Mouse (Mus musculus) limb, embryonic 11.5 days (tissue): ENCODE measurements around the gene Dysf. TPM values are rescaled to one million over a fixed set of nuclear protein-coding genes. Genes with fewer than 3 reads are reported as not detected.
A peak's percentile ranks its signal among the peaks of the same experiment; 100 is the strongest.

Experiments
- ATAC-seq: fragments of 200-750 bp; cut with Nextera tagmentation; 2 replicates; pipeline ENCODE4 v1.8.0; 2017; ENCODE audit warnings: low read depth; ENCODE audit not compliant: insufficient number of reproducible peaks, low FRiP score, low TSS enrichment
- DNase-seq: peaks from one replicate; pipeline ENCODE4 v3.0.0-alpha.2; 2015; ENCODE audit warnings: low spot score
- H3K27ac ChIP-seq: fragments of 300-500 bp; sonication (generic); replicated peaks from 2 replicates; pipeline ENCODE4 v1.5.1; 2014; ENCODE audit warnings: low read depth, mild to moderate bottlenecking, low read length
- H3K27me3 ChIP-seq: fragments of 300-500 bp; sonication (generic); 2 replicates; pipeline ENCODE4 v1.6.1; 2014; ENCODE audit warnings: mild to moderate bottlenecking, low read length, mixed read lengths; ENCODE audit not compliant: control insufficient read depth, insufficient read depth
- H3K36me3 ChIP-seq: fragments of 300-500 bp; sonication (generic); 2 replicates; pipeline ENCODE4 v1.6.1; 2014; ENCODE audit warnings: mild to moderate bottlenecking, low read length, moderate library complexity, mixed read lengths; ENCODE audit not compliant: control insufficient read depth, insufficient read depth
- H3K4me1 ChIP-seq: fragments of 300-500 bp; sonication (generic); 2 replicates; pipeline ENCODE4 v1.6.1; 2014; ENCODE audit warnings: low read length, mixed read lengths; ENCODE audit not compliant: control insufficient read depth, insufficient read depth
- H3K4me2 ChIP-seq: fragments of 300-500 bp; sonication (generic); 2 replicates; pipeline ENCODE4 v1.6.1; 2014; ENCODE audit warnings: low read depth, mild to moderate bottlenecking, moderate library complexity; ENCODE audit not compliant: severe bottlenecking
- H3K4me3 ChIP-seq: fragments of 300-500 bp; sonication (generic); 2 replicates; pipeline ENCODE4 v1.5.1; 2014; ENCODE audit warnings: low read depth, low read length
- H3K9ac ChIP-seq: fragments of 300-500 bp; sonication (generic); 2 replicates; pipeline ENCODE4 v1.6.1; 2014; ENCODE audit warnings: mild to moderate bottlenecking, low read length
- H3K9me3 ChIP-seq: fragments of 300-500 bp; sonication (generic); 2 replicates; pipeline ENCODE4 v1.6.1; 2016; ENCODE audit warnings: low read length; ENCODE audit not compliant: control insufficient read depth
- WGBS: fragments of 180-500 bp; shearing (Covaris S2); extraction: QIAGEN DNeasy Blood & Tissue Kit; methylation state at CpG from one replicate; pipeline ENCODE4 v1.1.7; 2014; 5-methylcytosine and 5-hydroxymethylcytosine counted together
- polyA plus RNA-seq: library from polyadenylated mRNA; unstranded; fragments of >200 nt; fragmentation: Nextera tagmentation; extraction: Ambion mirVana; gene quantifications from 2 replicates; pipeline ENCODE4 v1.2.1, GENCODE M21; 2014

The Dysf gene
- polyA plus RNA-seq, 1 experiment from 2014 or later, result 16.7 TPM

DNA sequence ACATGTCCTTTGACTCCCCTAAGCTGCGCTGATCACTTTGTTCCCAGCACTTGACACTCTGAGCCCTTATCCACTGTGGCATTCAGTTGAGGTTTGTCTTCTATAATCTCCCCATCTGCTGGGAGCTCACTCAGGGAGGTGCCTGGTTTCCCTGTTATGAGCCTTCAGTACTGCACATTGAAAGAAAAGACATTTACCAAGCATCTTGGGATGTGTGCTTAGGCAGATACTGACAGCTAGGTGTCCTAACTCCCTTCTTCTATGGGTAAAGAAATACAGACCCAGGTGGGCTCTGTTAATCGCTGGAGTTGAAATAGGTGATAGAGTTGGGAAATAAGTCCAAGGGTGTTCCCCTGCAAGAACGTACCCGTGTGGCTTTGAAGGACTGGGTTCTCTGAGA lies 122.5 kb downstream of the Dysf start:
- no peak for DNase-seq
- 93% methylated on average over 4 of the region's 4 CpGs for WGBS
- Histone ChIP-seq H3K27me3 (no peaks in the 10 kb centered on the region), H3K4me2 (no peak overlapping the region), H3K4me1 (peaks cover 17% of the 10 kb centered on the region), H3K27ac (no peak overlapping the region; the same call in 1 of the 2 replicates), H3K36me3 (no peaks in the 10 kb centered on the region), H3K4me3 (no peak overlapping the region), H3K9me3 (no peaks in the 10 kb centered on the region), H3K9ac (no peak overlapping the region)
- no peak for ATAC-seq

DNA sequence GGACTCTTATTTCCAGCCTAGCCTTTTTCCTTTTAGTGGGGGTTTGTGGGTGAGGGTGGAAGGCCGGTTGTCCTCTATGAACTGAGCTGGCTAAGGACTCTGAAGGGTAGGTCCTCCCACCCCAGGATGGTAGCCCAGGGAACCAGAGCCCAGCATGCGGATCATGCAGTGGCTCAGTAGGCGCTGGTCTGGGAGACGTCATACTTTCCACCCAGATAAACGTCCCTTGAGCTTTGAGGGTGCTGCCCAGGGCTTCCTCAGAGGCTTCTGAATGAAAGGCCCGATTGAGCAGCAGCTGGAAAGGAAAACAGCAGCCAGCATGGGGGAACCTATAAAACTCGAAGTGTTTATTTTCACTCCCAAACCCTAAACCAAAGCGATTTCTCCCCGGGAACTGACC lies 123.1 kb downstream of the Dysf start:
- Histone ChIP-seq H3K27me3 (no peaks in the 10 kb centered on the region), H3K4me1 (peaks cover 17% of the 10 kb centered on the region), H3K4me2 (no peak overlapping the region), H3K4me3 (no peak overlapping the region), H3K36me3 (no peaks in the 10 kb centered on the region), H3K9ac (no peak overlapping the region), H3K27ac (peak overlapping the region; percentile 60), H3K9me3 (no peaks in the 10 kb centered on the region)
- ATAC-seq (no peak), DNase-seq (no peak)
- 44% methylated on average over 9 of the region's 9 CpGs for WGBS

DNA sequence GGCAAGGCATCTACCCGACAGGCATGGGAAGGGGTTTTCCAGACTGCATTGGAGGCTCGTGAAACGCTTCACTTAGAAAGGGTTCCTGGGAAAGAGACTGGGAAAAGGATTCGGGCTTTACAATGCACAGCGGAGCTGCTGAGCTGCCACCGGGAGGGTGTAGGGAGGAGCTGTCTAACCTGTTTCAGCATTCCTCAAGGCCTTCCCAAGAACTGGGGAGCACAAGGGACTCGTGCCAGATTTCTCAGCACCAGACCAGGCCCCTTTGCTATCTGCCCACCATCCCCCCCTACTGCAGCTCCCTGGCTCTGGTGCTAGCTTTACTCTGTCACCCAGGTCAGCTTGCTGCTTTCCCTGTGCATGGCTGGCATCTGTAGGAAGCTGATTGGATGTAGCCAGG lies 124.7 kb downstream of the Dysf start:
- H3K36me3 ChIP-seq, result no peaks in the 10 kb centered on the region
- no peak for ATAC-seq
- no peaks in the 10 kb centered on the region for H3K27me3 ChIP-seq
- no peak overlapping the region for H3K9ac ChIP-seq
- peaks cover 17% of the 10 kb centered on the region for H3K4me1 ChIP-seq
- WGBS, result 54% methylated on average over 7 of the region's 7 CpGs
- H3K4me3 ChIP-seq, result no peak overlapping the region
- no peaks in the 10 kb centered on the region for H3K9me3 ChIP-seq
- H3K4me2 ChIP-seq, result no peak overlapping the region
- no peak for DNase-seq
- peak overlapping the region; percentile 45; the same call in 1 of the 2 replicates for H3K27ac ChIP-seq

DNA sequence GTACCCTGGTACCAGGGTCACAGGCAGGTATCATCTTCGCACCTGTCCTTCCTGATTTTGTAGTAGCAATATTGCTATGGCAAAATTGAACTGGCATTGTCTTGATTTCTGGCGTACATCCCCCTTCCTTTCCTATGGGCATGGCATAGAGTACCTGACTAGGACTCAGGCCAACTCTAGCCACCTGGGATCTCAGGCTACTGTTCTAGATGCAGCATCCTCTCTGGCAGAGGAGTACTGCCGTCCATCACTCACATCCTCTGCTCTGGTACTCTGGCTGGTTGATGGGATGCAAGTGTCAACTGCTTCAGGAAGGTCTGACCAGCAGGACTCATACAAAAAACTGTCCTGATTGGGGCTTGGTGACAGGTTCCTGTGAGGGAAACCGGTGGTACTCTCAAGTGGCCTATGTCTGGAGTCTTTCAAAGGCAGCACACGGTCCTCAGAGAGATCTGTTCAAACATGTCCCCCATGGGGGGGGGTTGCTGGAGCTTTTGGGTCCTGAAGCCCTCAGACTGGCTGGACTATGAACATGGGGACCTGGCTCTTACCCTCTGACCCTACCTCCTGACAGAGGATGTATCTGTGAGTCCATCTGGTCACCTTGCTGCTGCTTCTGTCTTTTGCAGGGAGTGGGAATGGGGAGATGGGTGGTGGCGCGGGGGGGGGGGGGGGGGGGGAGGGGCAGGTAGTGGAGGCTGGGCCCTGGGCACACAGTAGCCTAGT lies 125.8 kb downstream of the Dysf start:
- no peak overlapping the region for H3K9ac ChIP-seq
- H3K4me2 ChIP-seq, result no peak overlapping the region
- no peak for ATAC-seq
- H3K36me3 ChIP-seq, result no peaks in the 10 kb centered on the region
- WGBS, result 76% methylated on average over 5 of the region's 7 CpGs
- peak overlapping the region; percentile 68 for H3K27ac ChIP-seq
- H3K9me3 ChIP-seq, result no peaks in the 10 kb centered on the region
- DNase-seq, result no peak
- H3K4me3 ChIP-seq, result no peak overlapping the region
- peaks cover 17% of the 10 kb centered on the region for H3K4me1 ChIP-seq
- H3K27me3 ChIP-seq, result no peaks in the 10 kb centered on the region

DNA sequence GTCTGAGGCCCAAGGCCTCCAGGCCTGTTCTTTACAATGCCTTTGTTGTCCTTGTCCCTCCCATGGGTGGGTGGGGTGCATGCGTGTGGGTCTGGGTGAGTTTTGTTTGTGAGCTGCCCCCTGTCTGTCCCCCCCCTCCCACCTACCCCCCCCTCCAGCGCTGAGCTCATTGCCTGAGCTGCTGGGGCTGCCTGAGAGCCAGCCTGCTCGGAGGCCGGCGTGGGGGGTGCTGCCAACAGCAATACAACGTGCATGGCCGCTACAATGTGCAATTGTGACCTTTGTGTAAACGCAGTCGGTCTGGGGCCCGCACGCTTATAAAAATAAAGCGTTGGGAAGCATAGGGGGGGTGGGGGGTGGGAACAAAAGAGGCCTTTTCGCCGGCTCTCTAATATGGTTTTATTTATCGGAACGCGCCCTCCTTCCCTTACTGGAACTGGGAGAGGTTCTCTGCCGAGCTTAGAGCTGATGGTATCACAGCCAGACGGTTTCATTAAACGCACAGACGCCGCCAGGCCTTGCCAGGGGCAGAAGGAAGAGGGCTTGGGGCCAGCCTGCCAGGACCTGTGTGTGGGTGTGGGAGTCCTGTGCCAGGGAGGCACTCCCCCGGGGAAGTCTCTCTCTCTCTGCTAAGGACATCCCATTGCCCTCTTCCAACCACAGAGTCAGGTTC lies 126.5 kb downstream of the Dysf start:
- peak overlapping the region; percentile 9; the same call in 1 of the 2 replicates for H3K9ac ChIP-seq
- ATAC-seq (peak; percentile 81), DNase-seq (peak; percentile 65)
- H3K36me3 ChIP-seq, result no peaks in the 10 kb centered on the region
- 41% methylated on average over 22 of the region's 23 CpGs for WGBS
- H3K27ac ChIP-seq, result peak overlapping the region; percentile 68
- peaks cover 17% of the 10 kb centered on the region for H3K4me1 ChIP-seq
- no peak overlapping the region for H3K4me2 ChIP-seq
- H3K9me3 ChIP-seq, result no peaks in the 10 kb centered on the region
- no peaks in the 10 kb centered on the region for H3K27me3 ChIP-seq
- no peak overlapping the region for H3K4me3 ChIP-seq

DNA sequence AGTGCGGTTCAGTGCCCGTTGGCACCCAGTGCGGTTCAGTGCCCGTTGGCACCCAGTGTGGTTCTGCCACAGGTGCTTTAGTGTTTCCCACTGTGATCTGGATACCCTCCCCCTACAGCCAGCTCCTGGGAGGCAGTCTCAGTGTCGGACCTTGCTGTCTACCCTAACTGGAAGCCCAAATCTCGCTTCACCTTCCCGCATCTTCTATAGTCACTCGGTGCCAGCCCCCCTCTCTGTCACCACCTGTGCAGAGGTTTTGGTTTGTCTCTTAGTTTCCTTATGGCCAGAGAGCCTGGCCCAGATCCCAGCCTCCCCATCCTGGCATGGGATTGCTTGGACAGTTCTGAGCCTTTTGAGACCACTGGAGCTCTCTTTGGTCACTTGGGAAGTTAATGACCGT lies 127.3 kb downstream of the Dysf start:
- Histone ChIP-seq H3K36me3 (no peaks in the 10 kb centered on the region), H3K4me2 (no peak overlapping the region), H3K9ac (no peak overlapping the region), H3K4me1 (peaks cover 17% of the 10 kb centered on the region), H3K27ac (no peak overlapping the region), H3K9me3 (no peaks in the 10 kb centered on the region), H3K4me3 (no peak overlapping the region), H3K27me3 (no peaks in the 10 kb centered on the region)
- DNase-seq (no peak), ATAC-seq (no peak)
- WGBS, result 93% methylated on average over 9 of the region's 9 CpGs

DNA sequence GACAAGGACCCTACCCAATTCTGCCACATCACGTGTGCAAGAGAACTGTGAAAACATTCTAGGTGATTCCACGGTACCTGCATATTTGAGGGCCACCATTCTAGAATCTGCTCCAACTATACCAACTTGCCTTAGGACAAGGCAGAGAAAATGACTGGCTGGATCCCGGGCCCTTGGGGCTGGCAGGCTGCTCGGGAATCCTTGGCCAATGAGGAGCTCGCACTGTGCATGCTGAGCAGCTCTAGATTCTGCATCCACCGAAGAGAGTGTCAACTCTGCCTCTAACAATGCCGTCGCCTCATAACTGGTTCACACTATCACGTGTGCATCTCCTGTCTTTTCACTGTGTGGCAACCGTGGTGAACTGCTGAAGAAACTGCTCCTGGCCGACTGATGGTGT lies 128.0 kb downstream of the Dysf start:
- 90% methylated on average over 11 of the region's 11 CpGs for WGBS
- H3K9ac ChIP-seq, result no peak overlapping the region
- H3K4me3 ChIP-seq, result no peak overlapping the region
- H3K4me1 ChIP-seq, result peaks cover 17% of the 10 kb centered on the region
- ATAC-seq (no peak), DNase-seq (no peak)
- H3K27me3 ChIP-seq, result no peaks in the 10 kb centered on the region
- no peak overlapping the region for H3K4me2 ChIP-seq
- H3K36me3 ChIP-seq, result no peaks in the 10 kb centered on the region
- no peak overlapping the region for H3K27ac ChIP-seq
- no peaks in the 10 kb centered on the region for H3K9me3 ChIP-seq

DNA sequence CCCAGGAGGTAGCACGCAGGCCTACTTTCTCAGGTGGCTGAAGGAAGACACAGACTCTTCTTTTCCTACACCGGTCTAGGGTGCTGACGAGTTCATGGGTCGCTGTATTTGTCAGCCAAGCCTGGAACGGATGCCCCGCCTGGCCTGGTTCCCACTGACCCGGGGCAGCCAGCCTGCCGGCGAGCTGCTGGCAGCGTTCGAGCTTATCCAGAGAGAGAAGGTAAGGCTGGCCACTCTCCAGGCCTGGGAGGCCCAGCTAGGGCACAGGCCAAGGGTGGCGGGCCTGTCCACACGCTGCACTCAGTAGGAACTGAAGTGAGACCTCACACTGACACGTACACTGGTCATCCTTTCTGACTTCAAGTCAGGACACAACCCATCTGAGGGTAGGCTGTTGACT lies 131.5 kb downstream of the Dysf start:
- no peak overlapping the region for H3K4me2 ChIP-seq
- H3K27ac ChIP-seq, result no peak overlapping the region
- no peak overlapping the region for H3K9ac ChIP-seq
- DNase-seq (no peak), ATAC-seq (no peak)
- H3K4me3 ChIP-seq, result no peak overlapping the region
- 90% methylated on average over 14 of the region's 14 CpGs for WGBS
- peaks cover 26% of the 10 kb centered on the region for H3K4me1 ChIP-seq
- no peaks in the 10 kb centered on the region for H3K27me3 ChIP-seq
- no peaks in the 10 kb centered on the region for H3K9me3 ChIP-seq
- no peaks in the 10 kb centered on the region for H3K36me3 ChIP-seq
